Mouse (Mus musculus) heart, adult 2 months (tissue): ENCODE data around the gene Apol7a.
"Not testable (repeated sequence)": the region's sequence is repeated elsewhere in the genome, so short reads cannot be mapped to it uniquely, and the experiment has no call there.

ENCODE experiments used
- CTCF ChIP-seq: fragments of 200-600 bp; IDR thresholded peaks from 2 replicates; pipeline ENCODE4 v1.8.1; 2022; ENCODE audit warnings: antibody characterized with exemption, mild to moderate bottlenecking, moderate library complexity
- EP300 ChIP-seq: fragments of 200-500 bp; IDR thresholded peaks from 2 replicates; pipeline ENCODE4 v1.6.1; 2011; ENCODE audit warnings: low read depth, low read length, control low read depth; ENCODE audit not compliant: insufficient read depth

DNA sequence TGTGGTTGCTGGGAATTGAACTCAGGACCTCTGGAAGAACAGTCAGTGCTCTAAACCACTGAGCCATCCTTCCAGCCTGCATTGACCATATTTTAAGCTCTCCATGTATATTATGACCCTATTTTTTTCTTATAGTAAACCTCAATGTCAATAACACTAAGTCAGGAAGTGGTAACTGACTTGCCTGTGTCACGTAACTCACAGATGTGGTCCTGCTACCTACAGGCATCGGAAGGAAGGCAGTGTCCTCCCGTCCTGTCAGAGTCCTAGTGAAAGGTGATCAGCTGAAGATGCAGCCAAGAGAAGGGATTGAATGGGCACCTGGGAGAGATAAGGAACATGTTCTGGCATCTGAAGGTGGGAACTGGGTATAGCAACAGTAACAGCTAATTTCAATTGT lies 20.7 kb upstream of the Apol7a start:
- TF ChIP-seq CTCF, EP300: not testable (repeated sequence)
